Mouse (Mus musculus) MEL (cell line): ENCODE measurements at regions not wholly inside any gene's neighbourhood (a gene's known extent, or its start where the extent isn't known, plus 50 kb on each side); places are given as distances from the start of the nearest gene placed in this dataset.

Experiments used
- DNase-seq: peaks from one replicate; pipeline ENCODE4 v3.0.0; 2011; ENCODE audit warnings: low read depth, low spot score
- H3K27ac ChIP-seq: 2 replicates; pipeline ENCODE4 v1.5.1; 2012; ENCODE audit warnings: low read depth, mild to moderate bottlenecking, control low read depth, low read length, moderate library complexity; ENCODE audit not compliant: control insufficient read depth
- H3K27me3 ChIP-seq, 2 experiments: fragments of 150-350 bp in 1 of 2; sonication (generic) in 1 of 2; 2 replicates each; pipeline ENCODE4 v1.6.1; 2012; ENCODE audit warnings: low read length in 2 of 2, mild to moderate bottlenecking in 2 of 2, improper control_type of control experiment in 1 of 2, moderate library complexity in 1 of 2; ENCODE audit not compliant: insufficient read depth in 2 of 2, control insufficient read depth in 1 of 2
- H3K36me3 ChIP-seq, 2 experiments: 2 replicates each; pipeline ENCODE4 v1.6.1; 2012 to 2014; ENCODE audit warnings: low read length in 2 of 2, improper control_type of control experiment in 1 of 2, inconsistent platforms in 1 of 2, mild to moderate bottlenecking in 1 of 2; ENCODE audit not compliant: insufficient read depth in 2 of 2, control insufficient read depth in 1 of 2
- H3K4me1 ChIP-seq, 2 experiments: fragments of 150-350 bp in 1 of 2; sonication (generic) in 1 of 2; 2 replicates each; pipeline ENCODE4 v1.6.1; 2012; ENCODE audit warnings: low read length in 2 of 2, improper control_type of control experiment in 1 of 2, mild to moderate bottlenecking in 1 of 2; ENCODE audit not compliant: insufficient read depth in 2 of 2, control insufficient read depth in 1 of 2
- H3K4me3 ChIP-seq, 2 experiments: fragments of 150-350 bp in 1 of 2; sonication (generic) in 1 of 2; 2 replicates each; pipeline ENCODE4 v1.5.1; 2012; ENCODE audit warnings: low read depth in 2 of 2, low read length in 2 of 2, mild to moderate bottlenecking in 2 of 2, moderate library complexity in 2 of 2, control low read depth in 1 of 2, improper control_type of control experiment in 1 of 2; ENCODE audit not compliant: control insufficient read depth in 1 of 2, insufficient read depth in 1 of 2
- H3K79me2 ChIP-seq: 2 replicates; pipeline ENCODE4 v1.6.1; 2012; ENCODE audit warnings: mild to moderate bottlenecking, low read length, moderate library complexity; ENCODE audit not compliant: control insufficient read depth, poor library complexity, insufficient read depth
- H3K9ac ChIP-seq: 2 replicates; pipeline ENCODE4 v1.6.1; 2012; ENCODE audit warnings: low read depth, mild to moderate bottlenecking, control low read depth, low read length, moderate library complexity; ENCODE audit not compliant: control insufficient read depth, poor library complexity, severe bottlenecking
- H3K9me3 ChIP-seq: fragments of 150-350 bp; sonication (generic); replicated peaks from 2 replicates; pipeline ENCODE4 v1.6.1; 2012; ENCODE audit warnings: mild to moderate bottlenecking, low read length, improper control_type of control experiment, moderate library complexity; ENCODE audit not compliant: insufficient read depth
- BHLHE40 ChIP-seq: IDR thresholded peaks from 2 replicates; pipeline ENCODE4 v1.6.1; 2012; ENCODE audit warnings: low read depth, mild to moderate bottlenecking, inconsistent platforms, low read length, improper control_type of control experiment, borderline replicate concordance
- CHD2 ChIP-seq: IDR thresholded peaks from 2 replicates; pipeline ENCODE4 v1.6.1; 2011; ENCODE audit warnings: low read length, improper control_type of control experiment
- E2F4 ChIP-seq: IDR thresholded peaks from 2 replicates; pipeline ENCODE4 v1.6.1; 2011; ENCODE audit warnings: low read depth, low read length, improper control_type of control experiment, borderline replicate concordance
- ELF1 ChIP-seq: IDR thresholded peaks from 2 replicates; pipeline ENCODE4 v1.6.1; 2014; ENCODE audit warnings: low read depth, mild to moderate bottlenecking, inconsistent platforms, low read length, improper control_type of control experiment, moderate library complexity
- ETS1 ChIP-seq: IDR thresholded peaks from 2 replicates; pipeline ENCODE4 v1.6.1; 2012; ENCODE audit warnings: low read depth, mild to moderate bottlenecking, inconsistent platforms, low read length, improper control_type of control experiment, moderate library complexity
- HCFC1 ChIP-seq: IDR thresholded peaks from 2 replicates; pipeline ENCODE4 v1.6.1; 2012; ENCODE audit warnings: low read depth, mild to moderate bottlenecking, inconsistent platforms, low read length, improper control_type of control experiment, moderate library complexity
- JUND ChIP-seq: IDR thresholded peaks from 2 replicates; pipeline ENCODE4 v1.6.1; 2011; ENCODE audit warnings: low read depth, mild to moderate bottlenecking, improper control_type of control experiment, low read length
- KAT2A ChIP-seq: conservative IDR thresholded peaks from 2 replicates; pipeline ENCODE4 v1.6.1; 2012; ENCODE audit warnings: low read depth, low read length, improper control_type of control experiment, inconsistent platforms
- MAFK ChIP-seq: IDR thresholded peaks from 2 replicates; pipeline ENCODE4 v1.6.1; 2011; ENCODE audit warnings: low read depth, mild to moderate bottlenecking, low read length, improper control_type of control experiment, borderline replicate concordance
- MAX ChIP-seq: IDR thresholded peaks from 2 replicates; pipeline ENCODE4 v1.6.1; 2011; ENCODE audit warnings: low read length, improper control_type of control experiment
- MEF2A ChIP-seq: IDR thresholded peaks from 2 replicates; pipeline ENCODE4 v1.6.1; 2014; ENCODE audit warnings: low read depth, mild to moderate bottlenecking, inconsistent platforms, low read length, improper control_type of control experiment; ENCODE audit not compliant: poor library complexity, insufficient replicate concordance, severe bottlenecking; ENCODE audit errors: extremely low read depth
- TBP ChIP-seq: IDR thresholded peaks from 2 replicates; pipeline ENCODE4 v1.8.0; 2011; ENCODE audit warnings: low read depth, low read length, improper control_type of control experiment
- TCF12 ChIP-seq: IDR thresholded peaks from 2 replicates; pipeline ENCODE4 v1.6.1; 2014; ENCODE audit warnings: low read depth, mild to moderate bottlenecking, inconsistent platforms, low read length, improper control_type of control experiment, moderate library complexity
- UBTF ChIP-seq: IDR thresholded peaks from 2 replicates; pipeline ENCODE4 v1.6.1; 2012; ENCODE audit warnings: low read depth, mild to moderate bottlenecking, inconsistent platforms, low read length, improper control_type of control experiment, moderate library complexity, borderline replicate concordance; ENCODE audit not compliant: insufficient read depth
- ZMIZ1 ChIP-seq: IDR thresholded peaks from 2 replicates; pipeline ENCODE4 v1.6.1; 2012; ENCODE audit warnings: low read depth, mild to moderate bottlenecking, inconsistent platforms, low read length, improper control_type of control experiment, moderate library complexity

DNA sequence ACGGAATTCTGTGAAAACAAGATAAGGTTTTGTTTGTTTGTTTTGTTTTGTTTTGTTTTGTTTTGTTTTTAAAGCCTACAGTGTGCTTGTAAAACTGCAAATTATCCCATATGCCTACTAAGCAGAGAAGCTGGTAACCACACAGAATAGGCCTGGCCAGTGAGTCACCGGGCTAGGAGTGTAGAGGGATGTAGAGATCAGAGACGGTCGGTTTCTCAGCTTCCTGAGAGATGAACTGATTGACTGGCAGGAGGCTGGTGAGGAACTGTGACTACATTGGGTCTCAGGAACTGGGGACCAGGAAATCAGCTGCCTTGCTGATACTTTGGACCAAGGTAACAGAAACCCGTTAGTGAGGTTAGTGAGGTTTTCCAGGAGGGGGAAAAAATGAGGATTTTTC lies 100.6 kb upstream of the Hmga2 start:
- no peak overlapping the region for H3K27ac ChIP-seq
- no peaks in the 10 kb centered on the region for H3K79me2 ChIP-seq
- no peak overlapping the region for H3K9ac ChIP-seq
- TF ChIP-seq MAFK = no peak
- TF ChIP-seq UBTF = no peak
- TF ChIP-seq CHD2 = no peak
- TF ChIP-seq TCF12 = no peak
- TF ChIP-seq ELF1 = no peak
- TF ChIP-seq, all 39 proteins: peak for 0
- DNase-seq = no peak
- H3K9me3 ChIP-seq = no peaks in the 10 kb centered on the region
- no peaks in the 10 kb centered on the region for H3K36me3 ChIP-seq
- no peaks in the 10 kb centered on the region; a peak in 1 of 4 replicates for H3K4me1 ChIP-seq
- no peaks in the 10 kb centered on the region for H3K27me3 ChIP-seq
- H3K4me3 ChIP-seq = no peak overlapping the region

GRCm38 (mm10) chr10:120576148-120576547 lies 99.9 kb upstream of the Hmga2 start:
- Histone ChIP-seq H3K9ac (no peak overlapping the region), H3K79me2 (no peaks in the 10 kb centered on the region), H3K27ac (no peak overlapping the region), H3K27me3 (no peaks in the 10 kb centered on the region), H3K4me3 (no peak overlapping the region), H3K4me1 (no peaks in the 10 kb centered on the region; a peak in 1 of 4 replicates), H3K36me3 (no peaks in the 10 kb centered on the region), H3K9me3 (no peaks in the 10 kb centered on the region)
- DNase-seq = no peak
- no peak for TF ChIP-seq ETS1

- TF ChIP-seq ZMIZ1 = no peak
- TF ChIP-seq JUND = no peak
- TF ChIP-seq BHLHE40 = no peak
- no peak for TF ChIP-seq MEF2A
- TF ChIP-seq HCFC1 = no peak
- no peak for TF ChIP-seq E2F4
- no peak for TF ChIP-seq TCF12
- no peak for TF ChIP-seq TBP
- no peak for TF ChIP-seq MAX
- no peak for TF ChIP-seq ELF1
- no peak for TF ChIP-seq UBTF
- TF ChIP-seq KAT2A = no peak
- no peaks in the 10 kb centered on the region for H3K9me3 ChIP-seq
- H3K9ac ChIP-seq = no peak overlapping the region
- H3K4me3 ChIP-seq = no peak overlapping the region
- H3K27ac ChIP-seq = no peak overlapping the region
- H3K36me3 ChIP-seq = no peaks in the 10 kb centered on the region
- no peak for DNase-seq
- H3K79me2 ChIP-seq = no peaks in the 10 kb centered on the region
- H3K4me1 ChIP-seq = no peaks in the 10 kb centered on the region; a peak in 1 of 4 replicates
- no peaks in the 10 kb centered on the region for H3K27me3 ChIP-seq
Measured at GRCm38 (mm10) chr10:120571340-120571739, 95.1 kb upstream of the Hmga2 start.
